Mouse (Mus musculus): ENCODE measurements around the gene Mon1b. TPM values are rescaled to one million over a fixed set of nuclear protein-coding genes. Genes with fewer than 3 reads are reported as not detected.

The Mon1b gene
- polyA plus RNA-seq, 1 experiment from 2014 or later: 8.3 TPM

- H3K9me3 ChIP-seq (replicated peaks; ENCODE audit: control insufficient read depth, low read length): no peaks in the 10 kb centered on the region
- no peak overlapping the region for H3K4me3 ChIP-seq (ENCODE audit: low read depth, low read length)
- ATAC-seq (replicated peaks; ENCODE audit: insufficient number of reproducible peaks, low FRiP score, low TSS enrichment, low read depth): no peak
- no peaks in the 10 kb centered on the region for H3K27me3 ChIP-seq (ENCODE audit: control insufficient read depth, insufficient read depth, low read length)
- no peak overlapping the region for H3K9ac ChIP-seq (replicated peaks; ENCODE audit: low read length)
- no peak overlapping the region for H3K4me2 ChIP-seq (ENCODE audit: low read depth, low read length)
- DNase-seq (ENCODE audit: low spot score): no peak
- H3K36me3 ChIP-seq (replicated peaks; ENCODE audit: control insufficient read depth, insufficient read depth, low read depth, low read length): no peaks in the 10 kb centered on the region
- H3K4me1 ChIP-seq (ENCODE audit: control insufficient read depth, insufficient read depth, low read length): no peaks in the 10 kb centered on the region
- WGBS: 89% methylated on average over 1 of the region's 1 CpGs
- no peak overlapping the region for H3K27ac ChIP-seq (replicated peaks; ENCODE audit: low read depth, low read length)
These were observed 41.4 kb downstream of the Mon1b start for GRCm38 (mm10) chr8:113676811-113677210.

- 68% methylated on average over 3 of the region's 3 CpGs for WGBS
- DNase-seq (ENCODE audit: low spot score) (no peak), ATAC-seq (replicated peaks; ENCODE audit: insufficient number of reproducible peaks, low FRiP score, low TSS enrichment, low read depth) (no peak)
- Histone ChIP-seq H3K4me1 (ENCODE audit: control insufficient read depth, insufficient read depth, low read length) (no peaks in the 10 kb centered on the region), H3K9me3 (replicated peaks; ENCODE audit: control insufficient read depth, low read length) (no peaks in the 10 kb centered on the region), H3K27me3 (ENCODE audit: control insufficient read depth, insufficient read depth, low read length) (no peaks in the 10 kb centered on the region), H3K4me3 (ENCODE audit: low read depth, low read length) (no peak overlapping the region), H3K9ac (replicated peaks; ENCODE audit: low read length) (no peak overlapping the region), H3K4me2 (ENCODE audit: low read depth, low read length) (no peak overlapping the region), H3K36me3 (replicated peaks; ENCODE audit: control insufficient read depth, insufficient read depth, low read depth, low read length) (no peaks in the 10 kb centered on the region), H3K27ac (replicated peaks; ENCODE audit: low read depth, low read length) (no peak overlapping the region)
These were observed 44.0 kb downstream of the Mon1b start for GRCm38 (mm10) chr8:113679361-113679760.

- Histone ChIP-seq H3K9me3 (replicated peaks; ENCODE audit: control insufficient read depth, low read length) (no peaks in the 10 kb centered on the region), H3K27me3 (ENCODE audit: control insufficient read depth, insufficient read depth, low read length) (no peaks in the 10 kb centered on the region), H3K9ac (replicated peaks; ENCODE audit: low read length) (no peak overlapping the region), H3K4me1 (ENCODE audit: control insufficient read depth, insufficient read depth, low read length) (no peaks in the 10 kb centered on the region), H3K4me3 (ENCODE audit: low read depth, low read length) (no peak overlapping the region), H3K36me3 (replicated peaks; ENCODE audit: control insufficient read depth, insufficient read depth, low read depth, low read length) (no peaks in the 10 kb centered on the region), H3K27ac (replicated peaks; ENCODE audit: low read depth, low read length) (no peak overlapping the region), H3K4me2 (ENCODE audit: low read depth, low read length) (no peak overlapping the region)
- no peak for DNase-seq (ENCODE audit: low spot score)
- no peak for ATAC-seq (replicated peaks; ENCODE audit: insufficient number of reproducible peaks, low FRiP score, low TSS enrichment, low read depth)
- WGBS: 54% methylated on average over 17 of the region's 17 CpGs
These were observed 52.6 kb downstream of the Mon1b start for GRCm38 (mm10) chr8:113687889-113688542.

GRCm38 (mm10) chr8:113688543-113688915 is 53.1 kb downstream of the Mon1b start:
- Histone ChIP-seq H3K4me3 (ENCODE audit: low read depth, low read length) (no peak overlapping the region), H3K27ac (replicated peaks; ENCODE audit: low read depth, low read length) (no peak overlapping the region), H3K9ac (replicated peaks; ENCODE audit: low read length) (no peak overlapping the region), H3K4me1 (ENCODE audit: control insufficient read depth, insufficient read depth, low read length) (no peaks in the 10 kb centered on the region), H3K9me3 (replicated peaks; ENCODE audit: control insufficient read depth, low read length) (no peaks in the 10 kb centered on the region), H3K36me3 (replicated peaks; ENCODE audit: control insufficient read depth, insufficient read depth, low read depth, low read length) (no peaks in the 10 kb centered on the region), H3K4me2 (ENCODE audit: low read depth, low read length) (no peak overlapping the region), H3K27me3 (ENCODE audit: control insufficient read depth, insufficient read depth, low read length) (no peaks in the 10 kb centered on the region)
- ATAC-seq (replicated peaks; ENCODE audit: insufficient number of reproducible peaks, low FRiP score, low TSS enrichment, low read depth) (no peak), DNase-seq (ENCODE audit: low spot score) (no peak)
- WGBS: 85% methylated on average over 8 of the region's 8 CpGs

GRCm38 (mm10) chr8:113691622-113692343 is 56.4 kb downstream of the Mon1b start:
- Histone ChIP-seq H3K4me2 (ENCODE audit: low read depth, low read length) (no peak overlapping the region), H3K27ac (replicated peaks; ENCODE audit: low read depth, low read length) (no peak overlapping the region), H3K9me3 (replicated peaks; ENCODE audit: control insufficient read depth, low read length) (no peaks in the 10 kb centered on the region), H3K9ac (replicated peaks; ENCODE audit: low read length) (no peak overlapping the region), H3K4me1 (ENCODE audit: control insufficient read depth, insufficient read depth, low read length) (no peaks in the 10 kb centered on the region), H3K4me3 (ENCODE audit: low read depth, low read length) (no peak overlapping the region), H3K36me3 (replicated peaks; ENCODE audit: control insufficient read depth, insufficient read depth, low read depth, low read length) (no peaks in the 10 kb centered on the region), H3K27me3 (ENCODE audit: control insufficient read depth, insufficient read depth, low read length) (no peaks in the 10 kb centered on the region)
- no peak for DNase-seq (ENCODE audit: low spot score)
- 76% methylated on average over 14 of the region's 14 CpGs for WGBS
- no peak for ATAC-seq (replicated peaks; ENCODE audit: insufficient number of reproducible peaks, low FRiP score, low TSS enrichment, low read depth)

Other genes starting within 250 kb of the Mon1b start
- gene Syce1l, start 7.6 kb downstream of the Mon1b start, polyA plus RNA-seq (2014; fragmentation: Nextera tagmentation; extraction: Ambion mirVana): not detected in 2 replicates
- gene Adamts18, start 213.2 kb downstream of the Mon1b start, polyA plus RNA-seq (2014; fragmentation: Nextera tagmentation; extraction: Ambion mirVana): 3.6 and 4.6 TPM in 2 replicates